Mouse (Mus musculus) monocyte, adult 5-6 weeks (primary cell): ENCODE data around the gene Ppp1r1c. TPM values are rescaled to one million over a fixed set of nuclear protein-coding genes. Genes with fewer than 3 reads are reported as not detected.

ENCODE experiments used
- ATAC-seq: fragments of 153-309, 156-312 bp; replicated peaks from 2 replicates; pipeline ENCODE4 v1.8.0; 2017; ENCODE audit warnings: mild to moderate bottlenecking; ENCODE audit not compliant: low TSS enrichment, insufficient number of reproducible peaks, severe bottlenecking, poor library complexity, low FRiP score
- total RNA-seq: library from RNA; stranded (forward); fragments of 200-1000, 200-491, 200-594 nt; gene quantifications from 3 replicates; pipeline ENCODE4 v1.2.3, GENCODE M21; 2017

Ppp1r1c gene
- total RNA-seq, 1 experiment from 2014 or later, result not detected

GRCm38 (mm10) chr2:79722415-79722814 is 14.8 kb downstream of the Ppp1r1c start:
- ATAC-seq, result no peak

- no peak for ATAC-seq
Measured at GRCm38 (mm10) chr2:79738958-79739357, 31.4 kb downstream of the Ppp1r1c start.

- peak; percentile 95 for ATAC-seq
Measured at GRCm38 (mm10) chr2:79741966-79742365, 34.4 kb downstream of the Ppp1r1c start.

- ATAC-seq, result no peak
Measured at GRCm38 (mm10) chr2:79744164-79744563, 36.6 kb downstream of the Ppp1r1c start.

GRCm38 (mm10) chr2:79751685-79752084 is 44.1 kb downstream of the Ppp1r1c start:
- no peak for ATAC-seq

- no peak for ATAC-seq
Measured at GRCm38 (mm10) chr2:79760018-79760417, 52.4 kb downstream of the Ppp1r1c start.

GRCm38 (mm10) chr2:79762723-79763388 is 55.3 kb downstream of the Ppp1r1c start:
- ATAC-seq, result no peak

GRCm38 (mm10) chr2:79765032-79765431 is 57.5 kb downstream of the Ppp1r1c start:
- ATAC-seq, result no peak

GRCm38 (mm10) chr2:79765723-79766122 is 58.1 kb downstream of the Ppp1r1c start:
- no peak for ATAC-seq

- no peak for ATAC-seq
Measured at GRCm38 (mm10) chr2:79768625-79769024, 61.0 kb downstream of the Ppp1r1c start.

- ATAC-seq, result no peak
Measured at GRCm38 (mm10) chr2:79770307-79770706, 62.7 kb downstream of the Ppp1r1c start.

GRCm38 (mm10) chr2:79774372-79774771 is 66.8 kb downstream of the Ppp1r1c start:
- ATAC-seq, result peak; percentile 70

- ATAC-seq, result no peak
Measured at GRCm38 (mm10) chr2:79777801-79778200, 70.2 kb downstream of the Ppp1r1c start.

- ATAC-seq, result no peak
Measured at GRCm38 (mm10) chr2:79780772-79781171, 73.2 kb downstream of the Ppp1r1c start.

- ATAC-seq, result no peak
Measured at GRCm38 (mm10) chr2:79785541-79786134, 78.1 kb downstream of the Ppp1r1c start.

GRCm38 (mm10) chr2:79786467-79786866 is 78.9 kb downstream of the Ppp1r1c start:
- no peak for ATAC-seq

GRCm38 (mm10) chr2:79793186-79793585 is 85.6 kb downstream of the Ppp1r1c start:
- ATAC-seq, result no peak

GRCm38 (mm10) chr2:79797444-79797843 is 89.9 kb downstream of the Ppp1r1c start:
- ATAC-seq, result no peak

- no peak for ATAC-seq
Measured at GRCm38 (mm10) chr2:79798627-79799026, 91.0 kb downstream of the Ppp1r1c start.

GRCm38 (mm10) chr2:79815708-79816484 is 108.3 kb downstream of the Ppp1r1c start:
- ATAC-seq, result no peak
